25 mouse cellular contexts compared by ENCODE assay signal in the genomic region with DNA sequence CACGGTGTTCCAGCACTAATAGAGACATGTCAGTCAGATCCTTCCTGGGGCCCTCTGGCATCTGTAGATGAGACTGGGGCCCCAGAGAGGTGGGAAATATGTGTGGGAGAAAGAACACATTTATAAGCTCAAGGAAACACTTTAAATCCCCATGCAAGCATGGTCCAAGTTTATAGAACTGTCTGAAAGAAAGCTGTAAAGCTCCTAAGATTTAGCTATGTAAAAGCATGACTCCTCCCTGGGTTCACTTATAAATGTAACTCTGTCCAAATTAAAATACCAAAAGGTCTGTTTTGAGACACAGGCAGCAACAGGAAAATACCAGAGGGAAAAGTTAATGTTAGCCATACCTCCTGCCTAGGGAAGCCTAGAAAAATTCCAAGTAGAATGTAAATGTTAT. TPM values are rescaled to one million over a fixed set of nuclear protein-coding genes. Genes with fewer than 3 reads are reported as not detected.
A peak's percentile ranks its signal among the peaks of the same experiment; 100 is the strongest.
DNase-seq lines count a peak whose midpoint lies in the region; ATAC-seq and TF ChIP-seq lines count a peak whose summit lies in the region.
"Had no signal": no experiment of that assay in that cellular context is flagged by ENCODE, and none has a peak within 500 bp of the region (broad histone marks: within the 10 kb centered on the region; RNA-seq: fewer than 3 reads in every experiment).

No protein-coding gene starts in this region.

- H3K9ac ChIP-seq in intestine, embryonic 15.5 days, result no peak overlapping the region
- no peak overlapping the region for H3K9ac ChIP-seq in intestine, postnatal 0 days (ENCODE audit: low read depth, low read length)
- no peak overlapping the region for H3K9ac ChIP-seq in stomach, embryonic 16.5 days (ENCODE audit: low read length)
- no peak overlapping the region for H3K9ac ChIP-seq in stomach, postnatal 0 days (ENCODE audit: low read length)
- no peak overlapping the region for H3K9ac ChIP-seq in limb, embryonic 14.5 days (ENCODE audit: low read depth, low read length, severe bottlenecking)
- no peak overlapping the region for H3K9ac ChIP-seq in midbrain, embryonic 14.5 days (replicated peaks; ENCODE audit: low read length)
- H3K9ac ChIP-seq: embryonic facial prominence, embryonic 12.5 days; embryonic facial prominence, embryonic 15.5 days; forebrain, embryonic 12.5 days had no signal

- no peaks in the 10 kb centered on the region for H3K4me1 ChIP-seq in intestine, embryonic 15.5 days (replicated peaks)
- no peaks in the 10 kb centered on the region for H3K4me1 ChIP-seq in intestine, postnatal 0 days (replicated peaks; ENCODE audit: control insufficient read depth, insufficient read depth, low read length)
- peaks cover 2% of the 10 kb centered on the region; the same call in 1 of the 2 replicates for H3K4me1 ChIP-seq in stomach, embryonic 16.5 days (ENCODE audit: control insufficient read depth, insufficient read depth, low read length)
- H3K4me1 ChIP-seq in stomach, postnatal 0 days (replicated peaks; ENCODE audit: control insufficient read depth, insufficient read depth), result no peaks in the 10 kb centered on the region; the same call in 1 of the 2 replicates
- peaks cover 14% of the 10 kb centered on the region; the same call in 1 of the 2 replicates for H3K4me1 ChIP-seq in limb, embryonic 14.5 days (ENCODE audit: control insufficient read depth, insufficient read depth, low read length)
- 0 out of 2 replicates have a peak, but pooled peaks cover 5% of the 10 kb centered on the region for H3K4me1 ChIP-seq in midbrain, embryonic 14.5 days (ENCODE audit: control insufficient read depth, insufficient read depth, low read length)
- H3K4me1 ChIP-seq: embryonic facial prominence, embryonic 12.5 days; embryonic facial prominence, embryonic 15.5 days; forebrain, embryonic 10.5 days had no signal

- no peak for TF ChIP-seq EP300 in stomach, postnatal 0 days (optimal IDR thresholded peaks at IDR 0.05)

- H3K36me3 ChIP-seq in intestine, embryonic 15.5 days, result no peaks in the 10 kb centered on the region
- H3K36me3 ChIP-seq in intestine, postnatal 0 days (ENCODE audit: control insufficient read depth, insufficient read depth), result no peaks in the 10 kb centered on the region
- H3K36me3 ChIP-seq in stomach, embryonic 16.5 days (ENCODE audit: control insufficient read depth, insufficient read depth, low read length), result no peaks in the 10 kb centered on the region
- H3K36me3 ChIP-seq in stomach, postnatal 0 days (ENCODE audit: control insufficient read depth, insufficient read depth, low read length), result no peaks in the 10 kb centered on the region
- H3K36me3 ChIP-seq in limb, embryonic 14.5 days (ENCODE audit: control insufficient read depth, insufficient read depth, low read length), result no peaks in the 10 kb centered on the region
- H3K36me3 ChIP-seq in midbrain, embryonic 14.5 days (ENCODE audit: control insufficient read depth, insufficient read depth, low read length), result no peaks in the 10 kb centered on the region
- H3K36me3 ChIP-seq: embryonic facial prominence, embryonic 12.5 days; embryonic facial prominence, embryonic 15.5 days; forebrain, embryonic 10.5 days; forebrain, embryonic 12.5 days had no signal

- no peak overlapping the region for H3K4me2 ChIP-seq in intestine, embryonic 15.5 days (replicated peaks)
- no peak overlapping the region for H3K4me2 ChIP-seq in intestine, postnatal 0 days (replicated peaks; ENCODE audit: low read depth)
- H3K4me2 ChIP-seq in stomach, embryonic 16.5 days (ENCODE audit: low read depth, low read length), result no peak overlapping the region
- no peak overlapping the region for H3K4me2 ChIP-seq in stomach, postnatal 0 days (replicated peaks; ENCODE audit: low read depth)
- H3K4me2 ChIP-seq in limb, embryonic 14.5 days (replicated peaks; ENCODE audit: low read depth, low read length, severe bottlenecking), result no peak overlapping the region
- no peak overlapping the region for H3K4me2 ChIP-seq in midbrain, embryonic 14.5 days (ENCODE audit: low read length)
- H3K4me2 ChIP-seq: embryonic facial prominence, embryonic 12.5 days; embryonic facial prominence, embryonic 15.5 days; forebrain, embryonic 12.5 days had no signal

- H3K4me3 ChIP-seq in intestine, embryonic 15.5 days (replicated peaks), result no peak overlapping the region
- H3K4me3 ChIP-seq in intestine, postnatal 0 days (ENCODE audit: low read depth, low read length), result no peak overlapping the region
- no peak overlapping the region for H3K4me3 ChIP-seq in stomach, embryonic 16.5 days (replicated peaks; ENCODE audit: low read length)
- no peak overlapping the region for H3K4me3 ChIP-seq in stomach, postnatal 0 days (ENCODE audit: low read depth, low read length)
- H3K4me3 ChIP-seq in limb, embryonic 14.5 days (replicated peaks; ENCODE audit: low read length), result no peak overlapping the region
- H3K4me3 ChIP-seq in midbrain, embryonic 14.5 days (replicated peaks; ENCODE audit: low read depth, low read length), result no peak overlapping the region
- H3K4me3 ChIP-seq: embryonic facial prominence, embryonic 12.5 days; embryonic facial prominence, embryonic 15.5 days; erythroblast, embryonic 14.5 days; forebrain, embryonic 10.5 days; forebrain, embryonic 12.5 days had no signal

- no peaks in the 10 kb centered on the region for H3K9me3 ChIP-seq in intestine, embryonic 15.5 days
- no peaks in the 10 kb centered on the region for H3K9me3 ChIP-seq in intestine, postnatal 0 days (ENCODE audit: control insufficient read depth)
- H3K9me3 ChIP-seq in stomach, embryonic 16.5 days (replicated peaks; ENCODE audit: control insufficient read depth, low read length), result no peaks in the 10 kb centered on the region
- no peaks in the 10 kb centered on the region for H3K9me3 ChIP-seq in stomach, postnatal 0 days (ENCODE audit: control insufficient read depth, low read length)
- H3K9me3 ChIP-seq in limb, embryonic 14.5 days (ENCODE audit: control insufficient read depth, low read length), result no peaks in the 10 kb centered on the region
- H3K9me3 ChIP-seq in midbrain, embryonic 14.5 days (ENCODE audit: control insufficient read depth, low read length), result no peaks in the 10 kb centered on the region
- H3K9me3 ChIP-seq: embryonic facial prominence, embryonic 12.5 days; embryonic facial prominence, embryonic 15.5 days; forebrain, embryonic 10.5 days; forebrain, embryonic 12.5 days had no signal

- no peak for ATAC-seq in intestine, embryonic 15.5 days
- no peak for ATAC-seq in intestine, postnatal 0 days
- ATAC-seq in stomach, embryonic 16.5 days (ENCODE audit: insufficient read depth, low FRiP score), result 0 out of 2 replicates have a peak, but pooled peaks have one; percentile 37
- ATAC-seq in stomach, postnatal 0 days (ENCODE audit: low FRiP score, low TSS enrichment), result no peak; the same call in 1 of the 2 replicates
- peak; percentile 76; the same call in 1 of the 2 replicates for ATAC-seq in limb, embryonic 14.5 days (ENCODE audit: low FRiP score, low read depth)
- no peak for ATAC-seq in midbrain, embryonic 14.5 days (ENCODE audit: low FRiP score, low TSS enrichment)
- ATAC-seq: forebrain, embryonic 14.5 days; forebrain, embryonic 16.5 days had no signal

- 0 out of 2 replicates have a peak overlapping the region, but pooled peaks have one; percentile 23 for H3K27ac ChIP-seq in intestine, embryonic 15.5 days
- H3K27ac ChIP-seq in intestine, postnatal 0 days (ENCODE audit: low read depth, low read length), result no peak overlapping the region
- peak overlapping the region; percentile 36; the same call in 1 of the 2 replicates for H3K27ac ChIP-seq in stomach, embryonic 16.5 days (ENCODE audit: low read length)
- H3K27ac ChIP-seq in stomach, postnatal 0 days (replicated peaks), result no peak overlapping the region
- peak overlapping the region; percentile 52 for H3K27ac ChIP-seq in limb, embryonic 14.5 days (replicated peaks; ENCODE audit: low read depth, low read length)
- no peak overlapping the region for H3K27ac ChIP-seq in midbrain, embryonic 14.5 days (replicated peaks; ENCODE audit: low read depth, low read length)
- H3K27ac ChIP-seq: embryonic facial prominence, embryonic 12.5 days; embryonic facial prominence, embryonic 15.5 days; forebrain, embryonic 10.5 days; forebrain, embryonic 12.5 days had no signal

- H3K27me3 ChIP-seq in intestine, embryonic 15.5 days (replicated peaks), result no peaks in the 10 kb centered on the region
- H3K27me3 ChIP-seq in intestine, postnatal 0 days (replicated peaks; ENCODE audit: control insufficient read depth, insufficient read depth, low read length), result no peaks in the 10 kb centered on the region
- no peaks in the 10 kb centered on the region for H3K27me3 ChIP-seq in stomach, embryonic 16.5 days (ENCODE audit: control insufficient read depth, insufficient read depth, low read length)
- no peaks in the 10 kb centered on the region for H3K27me3 ChIP-seq in stomach, postnatal 0 days (ENCODE audit: control insufficient read depth, insufficient read depth, low read length)
- no peaks in the 10 kb centered on the region for H3K27me3 ChIP-seq in limb, embryonic 14.5 days (ENCODE audit: control insufficient read depth, insufficient read depth, low read length)
- no peaks in the 10 kb centered on the region for H3K27me3 ChIP-seq in midbrain, embryonic 14.5 days (ENCODE audit: control insufficient read depth, insufficient read depth, low read length)
- H3K27me3 ChIP-seq: embryonic facial prominence, embryonic 12.5 days; embryonic facial prominence, embryonic 15.5 days; forebrain, embryonic 12.5 days had no signal

- no peak for DNase-seq in stomach, postnatal 0 days (ENCODE audit: low spot score)
- DNase-seq in limb, embryonic 14.5 days (ENCODE audit: low spot score), result peak; percentile 36
- DNase-seq in right cerebral cortex, postnatal 4 days, result no peak
- no peak for DNase-seq in midbrain, embryonic 14.5 days
- DNase-seq: adrenal gland, adult 2 months; adrenal gland, postnatal 10 days; adrenal gland, postnatal 25 days; cerebellum, adult 11 months; cerebellum, adult 18-20 months; cerebellum, adult 8-10 months; cerebellum, adult 9-11 months; cerebellum, postnatal 14 days; cerebellum, postnatal 36 days; embryo, embryonic 11 days had no signal

- WGBS in intestine, embryonic 15.5 days, result 30% methylated on average over 1 of the region's 1 CpGs
- WGBS in intestine, postnatal 0 days, result 44% methylated on average over 1 of the region's 1 CpGs
- 28% methylated on average over 1 of the region's 1 CpGs for WGBS in stomach, embryonic 16.5 days
- 27% methylated on average over 1 of the region's 1 CpGs for WGBS in stomach, postnatal 0 days
- WGBS in limb, embryonic 14.5 days, result 14% methylated on average over 1 of the region's 1 CpGs
- 66% methylated on average over 1 of the region's 1 CpGs for WGBS in midbrain, embryonic 14.5 days

- no peak for TF ChIP-seq POLR2A in limb, embryonic 14.5 days (IDR thresholded peaks at IDR 0.05; ENCODE audit: borderline replicate concordance, extremely low read depth, insufficient read depth, insufficient read length)

- no peak for TF ChIP-seq CTCF in intestine, postnatal 0 days (IDR thresholded peaks at IDR 0.05; ENCODE audit: low read depth)
- no peak for TF ChIP-seq CTCF in stomach, postnatal 0 days (IDR thresholded peaks at IDR 0.05; ENCODE audit: low read depth)

RNA-seq across cellular contexts. Expression of a gene that starts 42.8 kb away (rescaled TPM):
- polyA plus RNA-seq in intestine, embryonic 15.5 days (2015; fragmentation: Nextera tagmentation; extraction: Ambion mirVana), result 0.39 and 0.60 TPM in 2 replicates
- 0.10 and 0.41 TPM in 2 replicates for polyA plus RNA-seq in intestine, postnatal 0 days (2015; fragmentation: Nextera tagmentation; extraction: Ambion mirVana)
- polyA plus RNA-seq in stomach, embryonic 16.5 days (2015; fragmentation: Nextera tagmentation; extraction: Ambion mirVana), result 0.91 and 0.98 TPM in 2 replicates
- polyA plus RNA-seq in stomach, postnatal 0 days (2015; fragmentation: Nextera tagmentation; extraction: Ambion mirVana), result 0.68 and 0.88 TPM in 2 replicates
- polyA plus RNA-seq in limb, embryonic 14.5 days (2012; rRNA removed), result 1.8 TPM in 2 replicates
- 1.7 and 1.8 TPM in 2 replicates for polyA plus RNA-seq in limb, embryonic 14.5 days (2014; fragmentation: Nextera tagmentation; extraction: Ambion mirVana)
- 1.1 TPM in 2 replicates for polyA plus RNA-seq in midbrain, embryonic 14.5 days (2014; fragmentation: Nextera tagmentation; extraction: Ambion mirVana)
- polyA plus RNA-seq: C2C12; erythroblast, embryonic 14.5 days had no signal

Comparison
In these comparisons a context has a peak if more than half of its experiments do, and no peak if none do; other contexts are left out.
1. ATAC-seq: peak in stomach, embryonic 16.5 days (single experiment) and limb, embryonic 14.5 days (single experiment); none in intestine, embryonic 15.5 days (single experiment), intestine, postnatal 0 days (single experiment), stomach, postnatal 0 days (single experiment) and midbrain, embryonic 14.5 days (single experiment).
2. H3K27ac ChIP-seq: peak in intestine, embryonic 15.5 days (single experiment), stomach, embryonic 16.5 days (single experiment) and limb, embryonic 14.5 days (single experiment); none in intestine, postnatal 0 days (single experiment), stomach, postnatal 0 days (single experiment) and midbrain, embryonic 14.5 days (single experiment).